Mouse (Mus musculus): ENCODE results near the gene Ptpn5. TPM values are rescaled to one million over a fixed set of nuclear protein-coding genes. Genes with fewer than 3 reads are reported as not detected.

The Ptpn5 gene
- polyA plus RNA-seq (2014; fragmentation: Nextera tagmentation; extraction: Ambion mirVana) = 0.39 and 0.43 TPM in 2 replicates

DNA sequence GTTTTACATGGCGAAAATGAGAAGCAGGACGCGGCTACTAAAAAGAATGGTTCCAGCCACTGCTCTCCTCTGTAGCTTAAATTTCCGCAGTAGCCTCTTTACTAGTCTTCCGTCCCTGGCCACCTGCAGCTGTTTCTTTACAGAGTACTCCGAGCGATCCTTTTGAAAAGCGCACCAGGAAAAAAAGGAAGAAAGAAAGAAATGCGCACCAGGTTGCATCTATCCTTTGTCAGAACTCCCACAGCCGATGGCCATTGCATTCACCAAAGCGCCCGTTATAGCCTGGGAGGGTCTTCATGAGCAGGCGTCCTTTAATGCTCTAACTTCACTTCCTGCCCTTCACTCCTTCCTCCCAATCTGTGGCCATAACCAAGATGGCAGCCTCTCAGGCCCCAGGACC is at the start of gene Ptpn5:
Gene Ptpn5, minus strand, starts transcription at position 354 of the 400 bp plus-strand sequence.
- H3K27ac ChIP-seq (replicated peaks; ENCODE audit: low read depth, low read length) = no peak within 1 kb of the TSS

DNA sequence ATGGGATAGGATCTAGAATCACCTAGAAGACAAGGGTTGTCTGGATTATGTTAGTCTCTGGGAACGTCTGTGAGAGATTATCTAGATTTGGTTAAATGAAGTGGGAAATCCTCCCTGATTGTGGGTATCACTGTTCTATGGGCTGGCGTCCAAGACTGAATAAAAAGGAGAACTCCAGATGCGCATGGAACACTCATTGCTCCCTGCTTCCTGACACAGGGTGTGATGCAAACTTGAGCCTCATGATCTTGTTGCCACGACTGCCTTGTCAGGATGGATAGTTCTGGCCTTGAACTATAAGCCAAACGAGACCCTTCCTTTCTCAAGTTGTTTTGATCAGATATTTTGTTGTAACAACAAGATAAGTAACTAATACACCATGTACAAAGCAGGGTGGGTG is 37.3 kb upstream of the Ptpn5 start:
- 82% methylated on average over 5 of the region's 5 CpGs for whole genome bisulfite sequencing
- no peak overlapping the region for H3K4me3 ChIP-seq (ENCODE audit: low read depth, low read length)
- H3K36me3 ChIP-seq (ENCODE audit: control insufficient read depth, insufficient read depth, low read length) = no peaks in the 10 kb centered on the region

More for the DNA sequence above, at the start of gene Ptpn5:
- peak within 1 kb of the TSS; percentile 56 for H3K4me3 ChIP-seq (ENCODE audit: low read depth, low read length)
- H3K36me3 ChIP-seq (ENCODE audit: control insufficient read depth, insufficient read depth, low read length) = no peaks in the 10 kb centered on the region
- H3K9me3 ChIP-seq (ENCODE audit: control insufficient read depth, low read length) = no peaks in the 10 kb centered on the region
- ATAC-seq (ENCODE audit: insufficient number of reproducible peaks, low FRiP score, low TSS enrichment, low read depth) = no peak
- H3K27me3 ChIP-seq (ENCODE audit: control insufficient read depth, insufficient read depth, low read length) = peaks cover 46% of the 10 kb centered on the region
- DNase-seq (ENCODE audit: low spot score) = peak; percentile 24
- H3K4me1 ChIP-seq (ENCODE audit: control insufficient read depth, insufficient read depth, low read length) = peaks cover 5% of the 10 kb centered on the region; the same call in 1 of the 2 replicates
- peak within 1 kb of the TSS; percentile 50 for H3K9ac ChIP-seq (ENCODE audit: low read length)
- H3K4me2 ChIP-seq (ENCODE audit: low read depth, severe bottlenecking) = peak within 1 kb of the TSS; percentile 97
- WGBS = 8% methylated on average over 13 of the region's 13 CpGs

DNA sequence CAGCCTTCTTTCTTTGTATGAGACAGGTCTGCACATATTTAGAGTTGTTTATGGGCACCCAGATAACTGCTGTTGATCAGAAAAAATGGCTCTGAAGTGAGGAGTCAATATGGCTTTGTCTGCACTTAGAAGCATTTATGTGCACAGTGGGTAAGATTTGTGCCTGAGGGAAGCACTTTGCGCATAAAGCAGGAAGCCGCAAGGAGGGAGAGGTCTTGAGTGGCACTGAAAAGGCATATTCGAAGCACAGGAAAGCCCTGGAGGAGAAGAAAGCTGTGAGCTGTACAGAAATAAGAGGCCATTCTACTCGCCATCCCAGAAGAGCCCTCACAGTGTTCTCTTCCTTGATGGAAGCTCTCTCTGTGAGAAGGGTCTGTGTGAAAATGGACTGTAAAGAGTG is 31.5 kb upstream of the Ptpn5 start:
- Histone ChIP-seq H3K27me3 (ENCODE audit: control insufficient read depth, insufficient read depth, low read length) (no peaks in the 10 kb centered on the region), H3K4me3 (ENCODE audit: low read depth, low read length) (no peak overlapping the region), H3K36me3 (ENCODE audit: control insufficient read depth, insufficient read depth, low read length) (no peaks in the 10 kb centered on the region), H3K4me1 (ENCODE audit: control insufficient read depth, insufficient read depth, low read length) (no peaks in the 10 kb centered on the region), H3K4me2 (ENCODE audit: low read depth, severe bottlenecking) (no peak overlapping the region), H3K27ac (replicated peaks; ENCODE audit: low read depth, low read length) (no peak overlapping the region), H3K9me3 (ENCODE audit: control insufficient read depth, low read length) (no peaks in the 10 kb centered on the region), H3K9ac (ENCODE audit: low read length) (no peak overlapping the region)
- no peak for ATAC-seq (ENCODE audit: insufficient number of reproducible peaks, low FRiP score, low TSS enrichment, low read depth)
- 79% methylated on average over 4 of the region's 4 CpGs for WGBS
- no peak for DNase-seq (ENCODE audit: low spot score)

More for the DNA sequence above, 37.3 kb upstream of the Ptpn5 start:
- Histone ChIP-seq H3K4me1 (ENCODE audit: control insufficient read depth, insufficient read depth, low read length) (no peaks in the 10 kb centered on the region), H3K27me3 (ENCODE audit: control insufficient read depth, insufficient read depth, low read length) (no peaks in the 10 kb centered on the region), H3K9ac (ENCODE audit: low read length) (no peak overlapping the region), H3K27ac (replicated peaks; ENCODE audit: low read depth, low read length) (no peak overlapping the region), H3K9me3 (ENCODE audit: control insufficient read depth, low read length) (no peaks in the 10 kb centered on the region), H3K4me2 (ENCODE audit: low read depth, severe bottlenecking) (no peak overlapping the region)
- no peak for DNase-seq (ENCODE audit: low spot score)
- no peak for ATAC-seq (ENCODE audit: insufficient number of reproducible peaks, low FRiP score, low TSS enrichment, low read depth)

DNA sequence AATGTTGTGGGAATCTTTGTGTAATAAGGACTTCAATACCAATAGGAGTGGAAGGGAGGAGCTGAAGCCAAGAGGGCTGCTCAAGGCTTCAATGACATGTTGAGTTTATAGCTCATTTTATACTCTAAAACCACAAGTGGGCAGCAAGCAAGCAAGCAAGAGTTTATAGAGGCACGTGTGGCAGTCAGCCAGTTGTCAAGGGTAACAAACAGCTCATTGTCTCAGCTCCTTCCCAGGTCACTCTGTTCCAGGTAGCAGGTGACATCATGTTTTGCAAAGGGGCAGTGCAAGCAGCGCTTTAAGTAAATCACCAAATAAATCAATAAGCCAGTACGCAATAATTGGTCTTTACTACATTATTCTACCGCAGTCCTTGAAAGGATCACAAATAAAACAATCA is 29.7 kb upstream of the Ptpn5 start:
- no peaks in the 10 kb centered on the region for H3K36me3 ChIP-seq (ENCODE audit: control insufficient read depth, insufficient read depth, low read length)
- ATAC-seq (ENCODE audit: insufficient number of reproducible peaks, low FRiP score, low TSS enrichment, low read depth) (no peak), DNase-seq (ENCODE audit: low spot score) (no peak)
- H3K27ac ChIP-seq (replicated peaks; ENCODE audit: low read depth, low read length) = no peak overlapping the region
- no peaks in the 10 kb centered on the region for H3K9me3 ChIP-seq (ENCODE audit: control insufficient read depth, low read length)
- no peaks in the 10 kb centered on the region for H3K27me3 ChIP-seq (ENCODE audit: control insufficient read depth, insufficient read depth, low read length)
- WGBS = 76% methylated on average over 4 of the region's 4 CpGs
- no peaks in the 10 kb centered on the region for H3K4me1 ChIP-seq (ENCODE audit: control insufficient read depth, insufficient read depth, low read length)
- no peak overlapping the region for H3K9ac ChIP-seq (ENCODE audit: low read length)
- H3K4me3 ChIP-seq (ENCODE audit: low read depth, low read length) = no peak overlapping the region
- H3K4me2 ChIP-seq (ENCODE audit: low read depth, severe bottlenecking) = no peak overlapping the region

DNA sequence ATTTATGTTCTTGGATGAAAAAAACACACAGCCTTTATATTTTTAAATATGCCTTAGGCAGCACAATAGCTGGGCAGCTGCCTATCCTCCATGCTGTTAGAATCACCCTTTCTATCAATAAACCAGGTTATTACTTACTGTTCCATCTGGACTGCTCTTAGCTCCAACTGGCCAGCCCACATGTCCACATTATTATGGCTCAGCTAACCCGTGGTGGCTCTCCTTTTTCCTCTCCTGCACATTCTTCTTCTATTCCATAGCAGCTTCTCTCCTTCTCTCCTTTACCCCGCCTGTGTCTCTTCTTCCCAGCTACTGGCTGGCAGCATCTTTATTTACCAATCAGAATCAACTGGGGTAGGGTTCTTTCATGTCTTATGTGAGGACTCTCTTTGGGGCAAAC is 25.0 kb upstream of the Ptpn5 start:
- H3K4me1 ChIP-seq (ENCODE audit: control insufficient read depth, insufficient read depth, low read length) = no peaks in the 10 kb centered on the region
- no peaks in the 10 kb centered on the region for H3K9me3 ChIP-seq (ENCODE audit: control insufficient read depth, low read length)
- H3K9ac ChIP-seq (ENCODE audit: low read length) = no peak overlapping the region
- no peak for DNase-seq (ENCODE audit: low spot score)
- WGBS = 67% methylated on average over 2 of the region's 2 CpGs
- no peak overlapping the region for H3K4me3 ChIP-seq (ENCODE audit: low read depth, low read length)
- H3K4me2 ChIP-seq (ENCODE audit: low read depth, severe bottlenecking) = no peak overlapping the region
- no peak overlapping the region for H3K27ac ChIP-seq (replicated peaks; ENCODE audit: low read depth, low read length)
- H3K27me3 ChIP-seq (ENCODE audit: control insufficient read depth, insufficient read depth, low read length) = no peaks in the 10 kb centered on the region
- no peak for ATAC-seq (ENCODE audit: insufficient number of reproducible peaks, low FRiP score, low TSS enrichment, low read depth)
- no peaks in the 10 kb centered on the region for H3K36me3 ChIP-seq (ENCODE audit: control insufficient read depth, insufficient read depth, low read length)

DNA sequence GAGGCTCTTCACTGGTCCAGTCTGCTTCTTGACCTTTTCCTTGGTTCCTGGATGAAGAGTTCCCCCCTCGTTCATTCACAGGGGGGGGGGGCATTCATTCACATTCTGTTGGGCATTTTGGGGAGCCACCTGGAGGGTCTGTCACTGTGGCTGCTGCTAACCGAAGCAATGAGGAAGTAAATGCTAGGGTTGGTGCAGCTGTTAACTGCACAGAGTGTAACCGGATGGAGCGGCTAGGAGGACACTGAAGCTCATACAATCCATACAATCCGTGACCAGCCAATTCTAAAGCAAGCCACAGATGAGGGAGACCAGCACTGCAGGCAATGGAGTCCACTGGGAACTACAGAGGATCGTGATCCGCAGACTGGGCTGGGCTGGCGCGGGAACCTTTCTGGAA is 24.3 kb upstream of the Ptpn5 start:
- H3K27ac ChIP-seq (replicated peaks; ENCODE audit: low read depth, low read length) = no peak overlapping the region

DNA sequence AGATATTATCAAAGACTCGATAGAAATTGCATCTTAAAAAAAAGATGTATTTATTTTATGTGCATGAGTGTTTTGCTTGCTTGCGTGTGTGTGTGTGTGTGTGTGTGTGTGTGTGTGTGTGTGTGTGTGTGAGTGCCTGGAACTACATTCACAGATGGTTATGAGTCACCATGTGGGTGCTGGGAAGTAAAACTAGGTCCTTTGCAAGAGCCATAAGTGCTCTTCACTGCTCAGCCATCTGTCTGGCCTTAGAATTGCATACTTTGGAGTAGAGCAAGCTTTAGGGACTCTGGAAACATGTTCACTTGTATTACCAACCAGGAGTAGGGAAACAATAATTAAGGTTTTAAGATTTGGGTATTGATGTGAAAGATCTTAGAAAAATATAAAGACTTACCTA is 22.4 kb upstream of the Ptpn5 start:
- no peaks in the 10 kb centered on the region for H3K4me1 ChIP-seq (ENCODE audit: control insufficient read depth, insufficient read depth, low read length)
- no peak overlapping the region for H3K4me2 ChIP-seq (ENCODE audit: low read depth, severe bottlenecking)
- no peak overlapping the region for H3K9ac ChIP-seq (ENCODE audit: low read length)
- H3K27ac ChIP-seq (replicated peaks; ENCODE audit: low read depth, low read length) = no peak overlapping the region
- no peaks in the 10 kb centered on the region for H3K9me3 ChIP-seq (ENCODE audit: control insufficient read depth, low read length)
- H3K36me3 ChIP-seq (ENCODE audit: control insufficient read depth, insufficient read depth, low read length) = no peaks in the 10 kb centered on the region
- DNase-seq (ENCODE audit: low spot score) (no peak), ATAC-seq (ENCODE audit: insufficient number of reproducible peaks, low FRiP score, low TSS enrichment, low read depth) (no peak)
- H3K27me3 ChIP-seq (ENCODE audit: control insufficient read depth, insufficient read depth, low read length) = no peaks in the 10 kb centered on the region
- H3K4me3 ChIP-seq (ENCODE audit: low read depth, low read length) = no peak overlapping the region
- WGBS = 96% methylated on average over 2 of the region's 2 CpGs

More for the DNA sequence above, 24.3 kb upstream of the Ptpn5 start:
- no peak overlapping the region for H3K4me3 ChIP-seq (ENCODE audit: low read depth, low read length)
- H3K9me3 ChIP-seq (ENCODE audit: control insufficient read depth, low read length) = no peaks in the 10 kb centered on the region
- no peak overlapping the region for H3K4me2 ChIP-seq (ENCODE audit: low read depth, severe bottlenecking)
- no peak overlapping the region for H3K9ac ChIP-seq (ENCODE audit: low read length)
- H3K36me3 ChIP-seq (ENCODE audit: control insufficient read depth, insufficient read depth, low read length) = no peaks in the 10 kb centered on the region
- no peaks in the 10 kb centered on the region for H3K27me3 ChIP-seq (ENCODE audit: control insufficient read depth, insufficient read depth, low read length)
- DNase-seq (ENCODE audit: low spot score) (no peak), ATAC-seq (ENCODE audit: insufficient number of reproducible peaks, low FRiP score, low TSS enrichment, low read depth) (no peak)
- 88% methylated on average over 9 of the region's 9 CpGs for WGBS
- no peaks in the 10 kb centered on the region for H3K4me1 ChIP-seq (ENCODE audit: control insufficient read depth, insufficient read depth, low read length)

DNA sequence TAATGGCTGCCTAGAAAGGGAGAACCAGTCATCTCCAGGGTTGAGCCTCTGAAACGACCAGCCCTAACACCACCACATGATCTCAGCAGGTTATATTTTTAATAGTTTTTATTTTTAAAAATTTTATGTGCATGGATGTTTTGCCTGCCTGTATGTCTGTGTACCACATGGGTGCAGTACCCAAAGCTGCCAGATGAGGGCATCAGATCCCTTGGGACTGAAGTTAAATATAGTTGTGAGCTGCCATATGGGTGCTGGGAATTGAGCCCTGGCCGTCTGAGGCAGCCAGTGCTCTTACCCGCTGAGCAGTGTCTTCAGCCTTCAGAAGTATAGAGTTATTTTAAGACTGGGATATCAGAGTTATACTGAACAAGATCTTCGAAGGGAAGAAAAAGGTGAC is 21.9 kb upstream of the Ptpn5 start:
- 89% methylated on average over 4 of the region's 4 CpGs for WGBS
- no peaks in the 10 kb centered on the region for H3K36me3 ChIP-seq (ENCODE audit: control insufficient read depth, insufficient read depth, low read length)
- H3K4me3 ChIP-seq (ENCODE audit: low read depth, low read length) = no peak overlapping the region
- ATAC-seq (ENCODE audit: insufficient number of reproducible peaks, low FRiP score, low TSS enrichment, low read depth) (no peak), DNase-seq (ENCODE audit: low spot score) (no peak)
- H3K9me3 ChIP-seq (ENCODE audit: control insufficient read depth, low read length) = no peaks in the 10 kb centered on the region
- H3K9ac ChIP-seq (ENCODE audit: low read length) = no peak overlapping the region
- H3K4me2 ChIP-seq (ENCODE audit: low read depth, severe bottlenecking) = no peak overlapping the region
- no peak overlapping the region for H3K27ac ChIP-seq (replicated peaks; ENCODE audit: low read depth, low read length)
- H3K4me1 ChIP-seq (ENCODE audit: control insufficient read depth, insufficient read depth, low read length) = no peaks in the 10 kb centered on the region
- no peaks in the 10 kb centered on the region for H3K27me3 ChIP-seq (ENCODE audit: control insufficient read depth, insufficient read depth, low read length)

DNA sequence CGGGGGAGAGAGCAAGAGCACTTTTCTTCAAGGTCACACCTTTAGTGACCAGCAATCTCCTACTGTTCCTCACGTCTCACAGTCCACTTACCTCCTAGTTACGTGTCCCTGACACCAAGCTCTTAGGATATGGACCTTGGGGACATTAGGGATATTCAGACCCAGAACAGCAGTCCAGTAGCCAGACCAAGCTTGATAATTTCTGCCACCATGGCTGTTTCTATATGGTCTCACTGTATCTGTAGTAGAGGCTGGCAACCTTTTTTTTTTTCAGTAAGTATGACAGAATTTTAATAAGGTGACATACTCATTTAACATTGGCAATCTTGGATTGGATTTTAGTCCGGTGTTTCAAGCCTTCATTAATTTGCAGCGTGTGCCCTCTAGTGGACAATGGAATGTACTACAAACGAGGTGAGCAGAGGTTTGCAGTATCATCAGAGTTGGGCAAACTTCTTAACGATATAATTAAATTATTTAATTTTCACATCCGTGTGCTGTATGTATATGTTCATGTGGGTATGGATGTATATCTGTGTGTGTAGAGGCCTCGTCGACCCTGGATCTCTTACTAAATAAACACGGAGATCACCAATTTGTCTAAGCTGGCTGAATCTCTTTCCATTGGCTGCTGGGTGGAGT is 17.1 kb upstream of the Ptpn5 start:
- Histone ChIP-seq H3K9me3 (ENCODE audit: control insufficient read depth, low read length) (no peaks in the 10 kb centered on the region), H3K9ac (ENCODE audit: low read length) (no peak overlapping the region), H3K36me3 (ENCODE audit: control insufficient read depth, insufficient read depth, low read length) (no peaks in the 10 kb centered on the region), H3K4me3 (ENCODE audit: low read depth, low read length) (no peak overlapping the region), H3K4me2 (ENCODE audit: low read depth, severe bottlenecking) (no peak overlapping the region), H3K4me1 (ENCODE audit: control insufficient read depth, insufficient read depth, low read length) (no peaks in the 10 kb centered on the region), H3K27me3 (ENCODE audit: control insufficient read depth, insufficient read depth, low read length) (no peaks in the 10 kb centered on the region), H3K27ac (replicated peaks; ENCODE audit: low read depth, low read length) (no peak overlapping the region)
- peak; percentile 54 for DNase-seq (ENCODE audit: low spot score)
- ATAC-seq (ENCODE audit: insufficient number of reproducible peaks, low FRiP score, low TSS enrichment, low read depth) = no peak
- WGBS = 17% methylated on average over 11 of the region's 11 CpGs
